Mouse (Mus musculus) forebrain, embryonic 16.5 days (tissue): Measurements from ENCODE around the gene Sidt2. TPM values are rescaled to one million over a fixed set of nuclear protein-coding genes. Genes with fewer than 3 reads are reported as not detected.

Experiments
- ATAC-seq: fragments of 200-750 bp; cut with Nextera tagmentation; 2 replicates; pipeline ENCODE4 v1.8.0; 2017; ENCODE audit warnings: mild to moderate bottlenecking, moderate library complexity
- H3K27ac ChIP-seq: fragments of 300-500 bp; sonication (generic); 2 replicates; pipeline ENCODE4 v1.5.1; 2014; ENCODE audit warnings: low read length, control low read depth
- H3K27me3 ChIP-seq: fragments of 300-500 bp; sonication (generic); replicated peaks from 2 replicates; pipeline ENCODE4 v1.6.1; 2014; ENCODE audit warnings: low read length; ENCODE audit not compliant: control insufficient read depth, insufficient read depth
- H3K36me3 ChIP-seq: fragments of 300-500 bp; sonication (generic); 2 replicates; pipeline ENCODE4 v1.6.1; 2014; ENCODE audit not compliant: control insufficient read depth, insufficient read depth
- H3K4me1 ChIP-seq: fragments of 300-500 bp; sonication (generic); replicated peaks from 2 replicates; pipeline ENCODE4 v1.6.1; 2014; ENCODE audit warnings: low read length; ENCODE audit not compliant: control insufficient read depth, insufficient read depth
- H3K4me2 ChIP-seq: fragments of 300-500 bp; sonication (generic); 2 replicates; pipeline ENCODE4 v1.6.1; 2014; ENCODE audit warnings: mild to moderate bottlenecking, low read length, control low read depth
- H3K4me3 ChIP-seq: fragments of 300-500 bp; sonication (generic); replicated peaks from 2 replicates; pipeline ENCODE4 v1.5.1; 2014; ENCODE audit warnings: mild to moderate bottlenecking, low read length, control low read depth
- H3K9ac ChIP-seq: fragments of 300-500 bp; sonication (generic); replicated peaks from 2 replicates; pipeline ENCODE4 v1.6.1; 2014; ENCODE audit warnings: low read depth, low read length, control low read depth
- H3K9me3 ChIP-seq: fragments of 300-500 bp; sonication (generic); 2 replicates; pipeline ENCODE4 v1.6.1; 2016; ENCODE audit warnings: low read length; ENCODE audit not compliant: control insufficient read depth
- WGBS: fragments of 180-500 bp; shearing (Covaris S2); extraction: QIAGEN DNeasy Blood & Tissue Kit; methylation state at CpG from one replicate; pipeline ENCODE4 v1.1.7; 2014; 5-methylcytosine and 5-hydroxymethylcytosine counted together
- polyA plus RNA-seq: library from polyadenylated mRNA; unstranded; fragments of >200 nt; fragmentation: Nextera tagmentation; extraction: Ambion mirVana; gene quantifications from 2 replicates; pipeline ENCODE4 v1.2.1, GENCODE M21; 2015

Sidt2 gene
- polyA plus RNA-seq, 1 experiment from 2014 or later = 39.6 TPM

GRCm38 (mm10) chr9:45941329-45941888 is 13.6 kb downstream of the Sidt2 start:
- 57% methylated on average over 18 of the region's 18 CpGs for whole genome bisulfite sequencing
- Histone ChIP-seq H3K36me3 (peaks cover 17% of the 10 kb centered on the region; the same call in 1 of the 2 replicates), H3K9ac (no peak overlapping the region), H3K4me2 (no peak overlapping the region), H3K27me3 (0 out of 2 replicates have a peak, but pooled peaks cover 3% of the 10 kb centered on the region), H3K27ac (no peak overlapping the region), H3K4me3 (no peak overlapping the region), H3K4me1 (no peaks in the 10 kb centered on the region), H3K9me3 (no peaks in the 10 kb centered on the region)
- ATAC-seq = no peak

GRCm38 (mm10) chr9:45939794-45940193 is 15.3 kb downstream of the Sidt2 start:
- Histone ChIP-seq H3K4me3 (no peak overlapping the region), H3K27ac (no peak overlapping the region), H3K36me3 (peaks cover 17% of the 10 kb centered on the region; the same call in 1 of the 2 replicates), H3K4me1 (peaks cover 5% of the 10 kb centered on the region), H3K9ac (no peak overlapping the region), H3K9me3 (no peaks in the 10 kb centered on the region), H3K27me3 (0 out of 2 replicates have a peak, but pooled peaks cover 4% of the 10 kb centered on the region), H3K4me2 (no peak overlapping the region)
- no peak for ATAC-seq
- WGBS = 93% methylated on average over 6 of the region's 6 CpGs

GRCm38 (mm10) chr9:45938952-45939637 is 16.0 kb downstream of the Sidt2 start:
- H3K9ac ChIP-seq = no peak overlapping the region
- 88% methylated on average over 15 of the region's 15 CpGs for WGBS
- no peak overlapping the region for H3K4me3 ChIP-seq
- no peak overlapping the region for H3K4me2 ChIP-seq
- no peak for ATAC-seq
- H3K9me3 ChIP-seq = no peaks in the 10 kb centered on the region
- peaks cover 17% of the 10 kb centered on the region; the same call in 1 of the 2 replicates for H3K36me3 ChIP-seq
- 0 out of 2 replicates have a peak, but pooled peaks cover 4% of the 10 kb centered on the region for H3K27me3 ChIP-seq
- H3K27ac ChIP-seq = no peak overlapping the region
- H3K4me1 ChIP-seq = peaks cover 5% of the 10 kb centered on the region

- Histone ChIP-seq H3K9me3 (no peaks in the 10 kb centered on the region), H3K4me3 (no peak overlapping the region), H3K36me3 (peaks cover 17% of the 10 kb centered on the region; the same call in 1 of the 2 replicates), H3K4me1 (peaks cover 5% of the 10 kb centered on the region), H3K4me2 (no peak overlapping the region), H3K27ac (no peak overlapping the region), H3K9ac (no peak overlapping the region), H3K27me3 (0 out of 2 replicates have a peak, but pooled peaks cover 4% of the 10 kb centered on the region)
- WGBS = 91% methylated on average over 8 of the region's 8 CpGs
- ATAC-seq = no peak
Measured at GRCm38 (mm10) chr9:45938088-45938487, 17.0 kb downstream of the Sidt2 start.

- Histone ChIP-seq H3K4me2 (no peak overlapping the region), H3K36me3 (peaks cover 10% of the 10 kb centered on the region; the same call in 1 of the 2 replicates), H3K9me3 (no peaks in the 10 kb centered on the region), H3K4me3 (no peak overlapping the region), H3K4me1 (peaks cover 5% of the 10 kb centered on the region), H3K9ac (no peak overlapping the region), H3K27ac (no peak overlapping the region), H3K27me3 (0 out of 2 replicates have a peak, but pooled peaks cover 4% of the 10 kb centered on the region)
- peak; percentile 57; the same call in 1 of the 2 replicates for ATAC-seq
- WGBS = 26% methylated on average over 3 of the region's 3 CpGs
Measured at GRCm38 (mm10) chr9:45936883-45937282, 18.2 kb downstream of the Sidt2 start.

GRCm38 (mm10) chr9:45935628-45936210 is 19.3 kb downstream of the Sidt2 start, which contains the start of gene Tagln:
Gene Tagln (minus strand): TSS chr9:45936058.
- no peak within 1 kb of the TSS for H3K4me3 ChIP-seq
- no peak for ATAC-seq
- WGBS = 7% methylated on average over 21 of the region's 21 CpGs
- peaks cover 6% of the 10 kb centered on the region; the same call in 1 of the 2 replicates for H3K36me3 ChIP-seq
- no peak within 1 kb of the TSS for H3K27ac ChIP-seq
- no peaks in the 10 kb centered on the region for H3K9me3 ChIP-seq
- H3K4me1 ChIP-seq = peaks cover 5% of the 10 kb centered on the region
- no peak within 1 kb of the TSS for H3K9ac ChIP-seq
- H3K27me3 ChIP-seq = 0 out of 2 replicates have a peak, but pooled peaks cover 4% of the 10 kb centered on the region
- H3K4me2 ChIP-seq = peak within 1 kb of the TSS; percentile 33

- Histone ChIP-seq H3K27me3 (0 out of 2 replicates have a peak, but pooled peaks cover 4% of the 10 kb centered on the region), H3K27ac (no peak overlapping the region), H3K9me3 (no peaks in the 10 kb centered on the region), H3K9ac (no peak overlapping the region), H3K4me2 (no peak overlapping the region), H3K36me3 (peaks cover 16% of the 10 kb centered on the region), H3K4me1 (peaks cover 5% of the 10 kb centered on the region), H3K4me3 (no peak overlapping the region)
- 81% methylated on average over 11 of the region's 11 CpGs for WGBS
- ATAC-seq = peak; percentile 43; the same call in 1 of the 2 replicates
Measured at GRCm38 (mm10) chr9:45932571-45933415, 22.3 kb downstream of the Sidt2 start.

- H3K4me1 ChIP-seq = peaks cover 5% of the 10 kb centered on the region
- no peak overlapping the region for H3K4me2 ChIP-seq
- H3K27me3 ChIP-seq = 0 out of 2 replicates have a peak, but pooled peaks cover 4% of the 10 kb centered on the region
- no peak overlapping the region for H3K4me3 ChIP-seq
- H3K36me3 ChIP-seq = peaks cover 22% of the 10 kb centered on the region
- H3K9me3 ChIP-seq = no peaks in the 10 kb centered on the region
- H3K27ac ChIP-seq = no peak overlapping the region
- no peak for ATAC-seq
- H3K9ac ChIP-seq = no peak overlapping the region
- WGBS = 75% methylated on average over 1 of the region's 1 CpGs
Measured at GRCm38 (mm10) chr9:45931958-45932357, 23.1 kb downstream of the Sidt2 start.
